Mouse (Mus musculus) lung, adult 10 weeks (tissue): Measurements from ENCODE around the gene Slc22a27. TPM values are rescaled to one million over a fixed set of nuclear protein-coding genes. Genes with fewer than 3 reads are reported as not detected.

Experiments used
- polyA plus RNA-seq: library from polyadenylated mRNA; stranded (reverse); fragments of 350-450 nt; fragmentation: Illumina TruSeq; extraction: RNeasy Lipid Tissue Mini Kit (QIAGEN cat#74804); gene quantifications from one replicate; pipeline ENCODE4 v1.2.3, GENCODE M21; 2014; ENCODE audit warnings: low read depth, low replicate concordance; ENCODE audit not compliant: insufficient read depth

The Slc22a27 gene
- polyA plus RNA-seq = not detected

DNA sequence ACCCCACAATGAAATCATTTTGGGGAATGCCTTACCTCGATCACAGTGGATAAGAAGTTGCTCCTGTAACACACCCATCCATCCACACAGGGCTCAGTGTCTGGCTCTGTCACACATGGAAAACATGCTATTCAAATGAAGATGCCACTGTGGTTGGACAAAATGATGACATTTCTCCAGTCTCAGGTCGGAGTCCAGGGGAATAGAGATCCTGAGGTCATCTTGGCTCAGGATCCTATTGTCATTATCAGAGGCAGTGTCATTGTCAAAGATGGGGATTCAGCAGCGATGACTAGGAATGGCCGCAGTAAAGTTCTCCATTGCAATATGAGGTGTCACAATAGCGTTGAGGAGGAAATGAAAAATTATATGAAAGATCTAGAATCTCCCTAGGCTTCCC is at the start of gene Slc22a27:
Gene Slc22a27, minus strand, starts transcription at position 101 of the 400 bp plus-strand sequence.

Other genes with a start within 250 kb of the Slc22a27 start
- gene Slc22a26, start 163.4 kb downstream of the Slc22a27 start, polyA plus RNA-seq = not detected
- not detected for gene Slc22a28, start 166.0 kb upstream of the Slc22a27 start, polyA plus RNA-seq